Comparison of ENCODE assay signal across 29 mouse cellular contexts in genomic region chr3:21678734-21679133, GRCm38 (mm10).
"Had no signal": no experiment of that assay in that cellular context is flagged by ENCODE, and none has a peak within 500 bp of the region (broad histone marks: within the 10 kb centered on the region; RNA-seq: fewer than 3 reads in every experiment).

No protein-coding gene starts in this region.

- DNase-seq: cerebellum, adult 2 months; cerebellum, adult 8-10 months; cerebellum, adult 9-10 months; cerebellum, adult 9-11 months; cerebellum, postnatal 10 days; cerebellum, postnatal 14 days; cerebellum, postnatal 25 days; cerebellum, postnatal 36 days; embryo, embryonic 11 days; forebrain, postnatal 0 days; gastrocnemius, adult 2 months; gastrocnemius, postnatal 10 days; gastrocnemius, postnatal 14 days; gastrocnemius, postnatal 25 days; gastrocnemius, postnatal 36 days; heart, adult 11 months; heart, adult 18-20 months; heart, adult 2 months had no signal

- H3K4me3 ChIP-seq: embryonic facial prominence, embryonic 10.5 days; embryonic facial prominence, embryonic 12.5 days; embryonic facial prominence, embryonic 13.5 days; embryonic facial prominence, embryonic 15.5 days; erythroblast, embryonic 14.5 days; forebrain, embryonic 10.5 days; forebrain, embryonic 12.5 days; forebrain, embryonic 13.5 days; forebrain, embryonic 15.5 days; gastrocnemius, adult 2 months; heart, adult 2 months had no signal

- H3K4me2 ChIP-seq: embryonic facial prominence, embryonic 12.5 days; embryonic facial prominence, embryonic 13.5 days; embryonic facial prominence, embryonic 15.5 days; forebrain, embryonic 12.5 days; forebrain, embryonic 13.5 days; forebrain, embryonic 15.5 days had no signal

- H3K9ac ChIP-seq: embryonic facial prominence, embryonic 12.5 days; embryonic facial prominence, embryonic 13.5 days; embryonic facial prominence, embryonic 15.5 days; forebrain, embryonic 12.5 days; forebrain, embryonic 13.5 days; forebrain, embryonic 15.5 days; forebrain, postnatal 0 days had no signal

- H3K36me3 ChIP-seq: embryonic facial prominence, embryonic 10.5 days; embryonic facial prominence, embryonic 12.5 days; embryonic facial prominence, embryonic 13.5 days; embryonic facial prominence, embryonic 15.5 days; forebrain, embryonic 10.5 days; forebrain, embryonic 12.5 days; forebrain, embryonic 15.5 days had no signal

- ATAC-seq: forebrain, embryonic 13.5 days; forebrain, embryonic 14.5 days; forebrain, embryonic 15.5 days; forebrain, embryonic 16.5 days; forebrain, postnatal 0 days had no signal

- H3K27ac ChIP-seq: embryonic facial prominence, embryonic 10.5 days; embryonic facial prominence, embryonic 12.5 days; embryonic facial prominence, embryonic 13.5 days; embryonic facial prominence, embryonic 15.5 days; forebrain, embryonic 10.5 days; forebrain, embryonic 12.5 days; forebrain, embryonic 13.5 days; forebrain, embryonic 15.5 days; gastrocnemius, adult 2 months; heart, adult 2 months had no signal

- H3K4me1 ChIP-seq: embryonic facial prominence, embryonic 10.5 days; embryonic facial prominence, embryonic 12.5 days; embryonic facial prominence, embryonic 13.5 days; embryonic facial prominence, embryonic 15.5 days; forebrain, embryonic 15.5 days had no signal

- H3K9me3 ChIP-seq: embryonic facial prominence, embryonic 10.5 days; embryonic facial prominence, embryonic 12.5 days; embryonic facial prominence, embryonic 13.5 days; embryonic facial prominence, embryonic 15.5 days; forebrain, embryonic 10.5 days; forebrain, embryonic 12.5 days; forebrain, embryonic 13.5 days; forebrain, embryonic 15.5 days had no signal

- H3K27me3 ChIP-seq: embryonic facial prominence, embryonic 12.5 days; embryonic facial prominence, embryonic 13.5 days; embryonic facial prominence, embryonic 15.5 days; forebrain, embryonic 12.5 days; forebrain, embryonic 13.5 days; forebrain, embryonic 15.5 days had no signal
